Mouse (Mus musculus): Measurements from ENCODE around the gene Sec22b.

Sec22b gene

DNA sequence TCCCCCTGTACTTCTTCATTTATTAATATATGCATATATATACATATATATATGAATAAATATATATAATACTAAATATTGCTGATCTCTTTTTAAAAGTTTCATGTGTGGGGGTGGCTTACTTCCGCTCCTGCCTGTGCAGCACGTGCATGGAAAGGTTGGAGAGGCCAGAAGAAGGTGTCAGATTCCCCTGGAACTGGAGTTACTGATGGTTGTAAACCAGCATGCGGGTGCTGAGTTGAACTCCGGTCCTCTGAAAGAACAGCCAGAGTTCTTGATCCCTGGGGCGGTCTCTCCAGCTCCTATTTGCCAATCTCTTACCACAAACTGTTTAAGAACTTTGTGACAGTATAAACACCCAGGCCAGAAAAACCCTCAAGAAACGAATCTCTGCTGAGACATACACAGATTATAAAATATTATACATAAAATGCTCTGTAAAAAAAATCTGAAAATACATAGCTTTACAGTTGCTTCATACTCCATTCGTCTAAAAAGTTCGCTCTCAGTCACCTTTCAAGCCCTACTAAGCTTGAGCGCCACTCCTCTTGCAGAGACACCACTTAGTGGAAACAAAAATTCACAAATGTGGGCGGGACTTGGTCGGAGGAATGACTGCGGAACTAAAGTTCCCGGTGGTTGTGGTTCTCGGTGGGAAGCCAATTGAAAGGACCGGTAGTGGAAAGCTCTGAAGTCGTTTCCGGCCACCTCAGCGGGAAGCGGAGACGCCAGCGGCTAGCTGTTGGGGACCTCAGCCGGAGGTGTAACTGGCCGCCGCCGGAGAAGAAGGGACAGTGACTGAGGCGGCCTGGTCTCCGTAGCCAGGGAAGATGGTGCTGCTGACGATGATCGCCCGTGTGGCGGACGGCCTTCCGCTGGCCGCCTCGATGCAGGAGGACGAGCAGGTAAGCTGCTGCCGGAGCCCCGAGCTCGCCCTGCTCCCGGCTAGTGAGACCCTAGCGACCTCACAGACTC lies at the start of gene Sec22b:
TSS of gene Sec22b (plus strand) at position 675 of the 975 bp plus-strand sequence.
- peak; percentile 94 for DNase-seq

DNA sequence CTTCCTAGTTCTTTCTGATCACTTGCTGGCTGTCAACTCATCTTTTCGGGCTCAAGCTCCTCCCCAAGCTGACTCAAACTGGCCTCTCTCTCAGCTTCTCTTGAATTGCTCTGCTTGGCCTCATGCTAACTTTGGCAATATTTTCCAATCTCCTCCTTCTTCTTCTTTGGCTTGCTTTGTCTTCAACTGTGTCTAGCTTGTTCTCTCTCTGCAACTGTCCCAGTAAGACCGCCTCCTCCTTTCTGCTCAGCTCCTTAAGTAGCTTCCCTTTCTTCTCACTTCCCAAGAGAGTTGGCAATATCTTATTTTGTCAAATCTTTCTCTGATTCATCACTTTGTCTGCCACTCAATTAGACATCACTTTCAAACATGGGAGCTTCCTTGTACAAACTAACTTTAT lies 49.2 kb upstream of the Sec22b start:
- DNase-seq, result no peak

DNA sequence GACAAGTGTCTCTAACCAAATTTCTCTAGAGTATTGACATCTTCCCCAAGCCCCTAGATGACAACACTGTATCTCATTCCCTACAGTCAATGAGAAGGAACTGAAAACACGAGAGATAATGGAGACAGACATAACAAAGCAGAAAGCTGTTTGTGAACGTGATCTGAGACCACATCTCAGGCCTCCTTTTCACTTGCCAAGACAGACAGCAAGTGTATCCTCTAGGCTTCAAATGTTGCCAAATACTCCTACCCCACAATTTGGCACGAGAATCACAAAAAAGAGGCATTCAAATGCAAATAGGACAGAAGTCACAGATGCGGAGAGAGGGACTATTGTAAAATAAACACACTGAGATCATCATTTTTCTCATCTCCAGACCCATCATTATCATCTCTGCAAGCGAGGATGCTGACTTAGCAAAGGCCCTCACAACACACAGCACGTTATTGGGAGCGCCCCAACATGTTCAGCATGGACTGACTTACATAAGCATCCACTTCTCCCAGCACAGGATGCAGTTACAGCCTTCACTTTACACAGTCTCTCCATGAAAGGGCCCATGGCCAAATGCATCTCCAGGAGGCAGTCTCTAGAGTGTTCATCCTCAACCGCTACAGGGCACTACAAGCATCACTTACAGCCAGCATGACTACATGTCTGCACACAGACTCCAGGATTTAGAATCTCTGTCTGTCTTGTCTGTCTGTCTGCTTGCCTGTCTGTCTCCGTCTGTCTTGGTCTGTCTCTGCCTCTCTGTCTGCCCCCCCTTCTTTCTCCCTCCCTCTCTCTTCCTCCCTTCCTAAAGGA lies 46.2 kb upstream of the Sec22b start:
- no peak for DNase-seq

DNA sequence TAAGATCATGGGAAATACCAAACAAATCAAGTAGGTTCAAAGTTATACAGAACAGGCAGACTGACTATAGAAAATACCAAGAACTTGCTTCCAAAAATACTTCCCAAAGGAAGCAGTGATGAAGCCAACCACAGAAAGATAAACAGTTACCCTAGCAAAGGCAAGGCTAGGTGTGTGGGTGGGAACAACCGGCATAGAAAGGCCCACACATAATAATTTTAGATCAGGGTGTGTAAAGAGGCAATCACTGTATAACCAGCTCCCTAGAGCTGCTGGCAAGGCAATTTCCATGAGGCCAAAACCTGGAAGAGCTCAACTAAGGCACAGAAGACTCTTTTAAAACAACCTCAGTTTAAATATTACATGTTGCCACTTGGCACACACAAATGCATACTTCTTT lies 41.6 kb upstream of the Sec22b start:
- DNase-seq, result no peak

DNA sequence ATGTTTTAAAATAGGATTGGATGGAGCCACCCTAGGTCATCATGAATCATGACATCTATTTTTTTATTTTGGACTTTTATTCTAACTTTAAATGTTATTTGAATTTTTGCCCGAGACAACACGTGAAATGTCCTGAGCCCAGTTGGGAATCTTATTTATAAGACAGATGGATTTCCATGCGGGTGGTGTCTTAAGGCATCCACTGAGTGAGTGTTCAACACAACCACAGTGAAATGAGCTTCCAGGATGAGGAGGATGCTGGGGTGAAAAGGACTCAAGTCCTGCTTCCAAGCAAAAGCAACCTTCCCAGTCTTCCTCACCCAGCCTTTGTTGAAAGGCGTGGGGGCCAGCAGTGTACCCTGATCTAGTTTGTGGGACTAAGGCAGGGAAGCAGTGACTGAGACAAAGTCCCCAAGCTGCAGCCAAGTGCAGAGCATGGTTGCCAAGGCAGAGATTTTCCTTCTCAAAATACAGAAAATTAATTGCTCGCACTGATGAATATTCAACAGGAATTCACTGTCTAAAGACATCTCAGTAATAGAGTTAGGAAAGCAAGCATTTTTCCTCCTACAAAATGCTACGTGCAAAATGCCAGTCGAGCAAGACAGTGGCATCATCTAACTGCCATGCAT lies 40.1 kb upstream of the Sec22b start:
- no peak for DNase-seq

DNA sequence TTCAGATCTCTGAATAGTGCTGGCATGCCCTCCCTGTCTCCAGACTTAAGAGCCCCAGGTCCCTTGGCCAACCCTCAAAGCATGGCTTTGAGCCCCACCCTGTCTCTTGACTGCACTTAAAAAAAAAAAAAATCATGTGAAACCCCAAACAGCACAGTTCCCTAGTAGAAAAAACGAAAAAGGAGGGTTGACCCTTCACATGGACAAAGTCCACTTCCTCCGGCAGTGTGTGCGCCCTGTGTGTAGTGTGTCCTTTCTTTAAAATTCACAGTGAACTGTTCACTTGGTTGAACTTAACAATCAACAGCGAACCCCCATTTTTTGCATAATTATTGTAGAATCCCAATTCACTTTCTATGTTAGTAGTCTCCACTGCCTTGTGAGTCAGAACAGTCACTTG lies 34.3 kb upstream of the Sec22b start:
- DNase-seq, result no peak

DNA sequence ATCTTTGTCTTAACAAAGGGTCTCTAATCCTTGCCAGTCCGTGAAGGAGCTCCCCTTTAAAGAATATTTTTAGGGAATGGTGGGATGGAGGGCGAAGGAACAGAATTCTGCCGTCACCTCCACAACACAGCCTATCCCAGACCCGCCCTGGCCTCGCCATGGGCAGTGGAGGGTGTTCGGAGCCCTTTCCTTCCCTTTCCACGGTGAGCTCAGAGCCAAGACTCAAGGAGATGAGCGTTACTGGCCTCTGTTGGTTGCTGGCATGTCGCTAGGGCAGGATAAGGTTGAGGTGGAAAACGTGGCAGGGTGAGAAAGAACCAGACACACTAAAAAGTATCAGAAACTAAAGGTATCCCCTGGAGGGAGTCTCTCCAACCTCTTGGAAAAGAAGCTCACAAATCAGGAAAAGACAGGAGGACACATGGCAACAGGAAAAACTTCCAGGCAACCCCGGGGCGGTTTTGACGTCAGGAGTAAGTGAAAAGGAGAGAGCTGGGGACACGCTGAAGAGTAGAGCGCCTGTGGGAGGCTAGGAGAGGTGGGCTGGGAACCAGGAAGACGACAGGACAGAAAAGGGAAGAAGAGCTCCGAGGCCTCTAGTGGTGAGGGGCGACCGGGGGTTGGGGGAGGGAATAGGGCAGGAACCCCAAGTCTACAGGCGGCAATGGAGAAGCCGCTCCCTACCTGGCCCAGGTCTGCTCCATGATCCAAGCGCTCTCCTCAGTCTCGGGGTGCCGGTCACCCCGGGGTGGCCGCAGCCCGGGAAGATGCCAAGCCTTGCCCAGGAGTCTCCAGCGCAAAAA lies 33.6 kb upstream of the Sec22b start:
- DNase-seq, result peak; percentile 28

DNA sequence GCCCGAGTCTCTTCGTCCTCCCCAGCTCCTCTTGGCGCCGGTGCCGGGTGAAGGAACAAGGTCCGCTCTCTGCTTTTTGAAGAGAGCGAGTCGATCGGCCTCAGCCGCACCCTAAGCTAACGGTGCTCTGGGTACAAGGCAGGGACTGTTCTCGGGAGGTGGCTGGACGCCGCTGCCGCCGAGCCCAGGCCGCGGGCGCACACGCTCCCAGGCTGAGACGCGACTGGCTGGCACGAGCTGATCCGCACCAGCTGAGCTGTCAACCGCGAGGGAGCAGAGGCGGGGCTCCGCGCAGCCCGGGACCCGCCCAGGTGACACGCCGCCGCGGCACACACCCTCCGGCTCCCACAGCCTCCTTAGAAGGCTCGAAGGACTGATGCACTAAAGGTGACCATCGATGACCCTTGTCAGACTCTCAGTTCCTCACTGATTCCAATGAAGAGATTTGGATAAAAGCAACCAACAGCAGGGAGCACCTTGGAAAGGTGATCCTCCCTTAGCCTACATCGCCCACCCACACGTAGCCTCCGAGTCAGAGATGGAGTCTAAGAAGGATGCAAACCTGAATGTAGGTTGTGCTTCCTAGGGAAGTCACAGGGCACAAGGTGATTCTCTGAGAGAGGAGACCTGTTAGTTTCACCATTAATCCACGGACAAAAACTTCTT lies 32.8 kb upstream of the Sec22b start:
- DNase-seq, result peak; percentile 74

DNA sequence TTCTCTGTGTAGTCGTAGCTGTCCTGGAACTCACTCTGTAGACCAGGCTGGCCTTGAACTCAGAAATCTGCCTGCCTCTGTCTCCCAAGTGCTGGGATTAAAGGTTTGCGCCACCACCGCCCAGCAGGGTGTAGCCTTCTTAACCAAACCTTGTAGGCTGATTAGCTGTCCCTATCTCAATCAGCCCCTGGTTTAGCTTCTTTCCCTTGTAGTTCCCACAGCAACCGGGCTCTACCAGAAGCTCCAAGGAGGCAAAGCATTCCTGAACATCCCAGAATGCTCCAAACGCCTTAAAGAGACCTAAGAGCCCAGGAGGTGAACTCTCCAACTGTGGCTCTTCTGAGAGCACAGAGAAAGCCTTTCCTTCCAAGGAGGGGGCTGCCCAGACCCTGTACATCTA lies 32.3 kb upstream of the Sec22b start:
- no peak for DNase-seq

DNA sequence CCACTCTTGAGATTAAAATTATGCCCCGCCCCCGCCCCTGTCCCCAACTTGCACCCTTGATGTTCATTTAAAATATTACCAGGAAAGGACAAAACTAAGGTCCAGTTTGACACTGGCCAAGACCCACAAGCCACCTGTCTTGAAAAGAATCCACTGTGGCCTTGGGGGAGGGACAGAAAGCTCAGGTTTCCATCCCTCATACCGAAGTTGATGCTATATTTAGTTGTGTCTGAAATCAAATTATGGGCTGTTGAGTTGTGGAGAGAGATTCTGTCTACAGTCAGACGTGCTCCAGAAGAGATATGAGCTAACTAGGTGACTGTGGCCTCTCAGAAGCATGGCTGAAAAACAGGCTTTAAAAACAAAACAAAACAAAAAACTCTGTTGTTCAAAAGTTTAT lies 31.3 kb upstream of the Sec22b start:
- no peak for DNase-seq

DNA sequence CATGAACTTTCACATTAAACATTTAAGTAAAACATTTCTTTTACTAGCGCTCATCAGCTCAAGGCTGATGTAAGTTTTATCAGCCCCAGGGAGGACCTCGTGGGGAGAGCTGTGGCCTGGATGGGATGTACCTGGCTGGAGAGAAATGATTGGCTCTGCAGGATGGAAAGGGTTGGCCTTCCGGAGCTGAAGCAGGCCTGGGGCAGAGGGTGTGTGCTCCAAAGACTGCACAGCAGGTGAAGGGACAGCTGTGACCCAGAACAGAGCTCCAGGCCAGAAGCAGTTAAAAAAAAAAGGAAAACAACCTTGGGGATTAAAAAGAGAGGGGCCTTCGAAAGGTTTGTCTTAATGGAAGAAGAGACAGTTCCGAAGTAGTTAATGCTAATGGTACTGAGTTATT lies 26.2 kb upstream of the Sec22b start:
- peak; percentile 21 for DNase-seq

DNA sequence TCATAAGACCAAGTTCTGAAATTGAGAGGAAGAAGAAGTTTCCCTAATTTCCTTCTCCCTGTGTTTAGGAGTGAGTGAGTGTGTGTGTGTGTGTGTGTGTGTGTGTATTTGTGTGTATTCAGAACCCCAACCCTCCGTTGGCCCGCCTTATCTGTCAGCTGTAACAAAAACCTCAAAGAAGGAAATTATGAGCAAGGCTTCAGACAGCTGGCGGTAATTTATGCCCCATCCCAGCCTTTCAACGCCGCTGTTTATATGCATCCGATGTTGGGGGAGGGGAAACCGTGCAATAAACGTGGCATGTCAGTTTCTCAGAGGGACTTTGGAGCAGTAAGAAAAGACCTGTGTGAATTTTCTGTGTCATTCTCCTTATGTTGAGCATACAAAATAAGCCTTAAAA lies 24.7 kb upstream of the Sec22b start:
- peak; percentile 45 for DNase-seq

DNA sequence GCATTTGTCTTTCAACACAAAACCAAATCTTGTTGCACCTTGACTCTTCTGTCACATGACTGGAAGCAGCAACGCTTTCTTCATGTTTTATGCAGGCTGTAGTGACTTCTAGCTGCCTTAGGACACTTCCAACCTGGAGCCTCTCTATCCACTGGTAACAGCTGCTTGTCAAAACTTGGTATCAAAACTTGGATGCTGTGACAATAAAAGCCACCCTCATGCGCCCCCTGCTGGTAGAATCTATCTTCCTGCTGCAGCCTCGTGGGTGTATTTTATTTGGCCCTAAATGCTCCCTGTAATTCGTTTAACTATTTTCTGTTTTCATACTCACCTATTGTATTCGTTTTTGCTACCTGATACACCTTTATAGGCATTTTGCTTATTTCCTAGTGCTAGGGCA lies 21.8 kb upstream of the Sec22b start:
- DNase-seq, result peak; percentile 84

DNA sequence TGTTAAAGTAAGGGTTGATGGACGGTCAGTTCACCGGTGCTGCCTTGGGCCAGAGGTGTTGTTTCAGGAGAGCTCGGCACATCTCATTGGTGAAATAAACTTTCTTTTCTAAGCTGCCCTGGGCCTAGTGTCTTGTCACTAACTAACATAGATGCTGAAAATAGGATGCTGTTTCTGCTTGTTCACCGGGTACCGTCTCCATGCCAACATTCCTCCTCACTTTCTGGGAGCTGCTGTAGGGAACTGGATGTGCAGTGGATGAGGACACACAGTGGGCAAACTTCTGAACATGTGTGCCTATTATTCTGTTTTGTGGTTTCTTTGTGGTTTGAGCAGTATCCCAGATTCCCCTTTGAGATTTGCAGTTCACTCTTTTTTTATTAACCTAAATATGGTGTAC lies 19.4 kb upstream of the Sec22b start:
- no peak for DNase-seq

DNA sequence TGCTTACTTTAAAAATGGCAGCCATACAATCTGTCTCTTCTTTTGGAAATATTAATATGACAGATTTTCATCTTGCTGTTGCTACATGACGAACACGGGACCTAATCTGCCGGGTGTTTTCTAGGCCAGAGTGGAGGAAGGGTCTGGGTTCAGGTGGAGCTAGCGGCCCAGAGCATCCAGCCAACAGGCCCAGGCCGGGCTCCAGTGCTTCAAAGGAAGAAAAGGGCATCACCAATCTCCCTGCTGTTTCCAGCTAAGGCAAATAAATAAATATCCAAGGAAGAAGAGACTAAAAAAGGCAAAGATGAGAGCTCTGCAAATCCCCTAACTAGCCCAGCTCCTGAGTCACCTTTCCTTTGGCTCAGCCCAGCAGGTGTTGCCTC lies 13.2 kb upstream of the Sec22b start:
- DNase-seq, result no peak

DNA sequence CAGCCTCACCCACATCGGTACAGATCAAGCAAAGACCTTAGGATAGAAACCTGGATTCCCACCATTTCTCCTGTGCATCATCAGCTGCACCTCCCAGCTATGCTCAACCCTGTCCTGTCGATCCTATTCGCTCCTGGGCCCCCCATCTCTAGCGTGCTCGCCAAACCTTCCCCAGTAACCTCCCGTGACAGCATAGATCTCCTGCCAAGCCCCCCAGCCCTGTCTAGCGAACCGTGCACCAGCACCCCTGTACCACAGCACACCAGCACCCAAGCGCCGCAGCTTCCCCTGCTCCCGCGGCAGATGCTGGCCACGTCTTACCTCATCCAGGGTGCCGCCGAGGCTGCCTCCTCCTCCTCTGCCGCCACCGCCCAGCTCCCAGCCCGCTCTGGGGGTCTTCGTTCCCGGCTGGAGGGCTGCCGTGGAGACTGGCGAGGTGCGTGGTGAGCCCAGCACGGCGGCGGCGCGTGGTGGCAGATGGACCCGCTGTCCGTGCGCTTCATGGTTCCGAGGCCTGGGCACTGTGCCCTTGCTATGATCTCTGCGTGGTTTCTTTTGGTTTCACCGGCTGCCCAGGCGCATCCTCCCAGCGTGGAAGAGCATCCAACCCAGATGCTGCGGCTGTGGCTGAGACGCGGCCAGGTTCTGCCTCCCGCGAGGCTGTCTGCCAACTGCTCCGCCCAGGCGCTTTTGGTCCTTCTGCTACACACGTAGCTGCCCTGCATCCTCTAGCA lies 12.7 kb upstream of the Sec22b start, which contains the start of gene Pde4dip:
TSS of gene Pde4dip (minus strand) at position 540 of the 734 bp plus-strand sequence.
- peak; percentile 50 for DNase-seq

DNA sequence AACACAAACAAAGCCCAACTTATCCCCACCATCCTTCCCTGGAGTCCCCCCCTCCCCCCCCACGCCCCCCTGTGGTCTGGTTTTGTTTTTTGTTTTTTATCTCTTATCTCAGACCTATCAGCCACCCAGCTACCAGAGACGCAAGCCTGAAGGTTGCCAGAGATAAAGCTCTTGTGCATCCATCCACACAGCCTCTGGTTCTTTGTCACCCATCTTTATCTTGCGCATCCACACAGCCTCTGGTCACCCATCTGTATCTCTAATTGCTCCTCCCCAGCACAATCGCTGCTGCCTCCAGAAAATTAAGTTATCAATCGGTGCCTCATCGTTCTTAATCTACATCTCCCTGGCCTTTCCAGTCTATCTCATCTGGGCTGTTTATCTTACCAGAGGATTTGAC lies 10.8 kb upstream of the Sec22b start:
- DNase-seq, result no peak

DNA sequence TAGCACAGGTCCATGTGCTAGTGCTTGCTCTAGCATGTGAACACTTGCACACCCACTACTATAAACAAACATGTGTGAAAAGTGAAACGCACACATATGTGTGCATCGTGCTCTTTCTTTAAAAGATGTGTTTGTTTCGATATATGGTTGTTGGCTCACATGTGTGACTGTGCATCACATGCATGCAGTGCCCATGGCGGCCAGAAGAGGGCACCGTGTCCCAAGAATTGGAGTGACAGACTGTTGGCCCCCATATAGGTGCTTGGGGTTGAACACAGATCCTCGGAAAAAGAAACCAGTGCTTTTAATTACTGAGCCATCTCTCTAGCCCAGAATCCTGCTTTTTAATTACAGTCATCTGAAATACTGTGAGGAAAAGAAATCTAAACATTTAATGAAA lies 6.3 kb upstream of the Sec22b start:
- no peak for DNase-seq

DNA sequence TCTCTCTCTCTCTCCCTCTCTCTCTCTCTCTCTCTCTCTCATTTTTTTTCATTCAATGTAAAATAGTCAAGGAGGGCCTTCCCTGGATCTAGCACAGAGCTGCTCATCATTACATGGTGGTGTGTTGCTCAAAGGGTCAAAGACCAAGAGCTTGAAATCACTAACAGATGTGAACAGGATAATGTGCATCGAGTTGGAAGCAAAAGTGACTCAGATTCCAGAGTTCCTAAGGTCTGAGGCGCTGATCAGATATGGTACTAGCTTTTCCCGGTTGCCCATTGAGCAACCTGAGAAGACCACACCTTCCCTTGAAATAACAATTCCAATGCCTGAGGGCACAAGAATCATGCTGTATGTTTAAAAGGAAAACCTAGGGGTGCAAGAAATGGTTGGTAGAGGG lies 2.6 kb upstream of the Sec22b start:
- DNase-seq, result no peak

DNA sequence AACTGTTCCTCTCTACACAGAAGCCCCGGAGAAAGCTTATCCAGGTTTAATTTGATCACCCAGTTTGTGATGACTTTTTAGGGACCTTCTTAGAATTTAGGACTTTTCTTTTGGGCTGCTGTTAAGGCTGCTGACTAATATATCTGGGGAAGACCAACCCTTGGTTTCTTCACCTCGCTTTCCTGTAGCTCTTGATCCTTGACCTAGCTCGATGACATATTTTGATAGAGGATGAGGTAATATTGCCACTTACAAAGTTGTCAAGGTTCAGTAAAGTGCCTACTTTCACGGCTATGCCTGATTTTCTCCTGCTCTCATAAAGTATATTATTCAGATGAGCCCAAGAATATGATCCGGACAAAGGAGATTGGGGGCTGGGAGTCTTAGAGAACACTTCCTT lies 596 bp downstream of the Sec22b start:
- no peak for DNase-seq

DNA sequence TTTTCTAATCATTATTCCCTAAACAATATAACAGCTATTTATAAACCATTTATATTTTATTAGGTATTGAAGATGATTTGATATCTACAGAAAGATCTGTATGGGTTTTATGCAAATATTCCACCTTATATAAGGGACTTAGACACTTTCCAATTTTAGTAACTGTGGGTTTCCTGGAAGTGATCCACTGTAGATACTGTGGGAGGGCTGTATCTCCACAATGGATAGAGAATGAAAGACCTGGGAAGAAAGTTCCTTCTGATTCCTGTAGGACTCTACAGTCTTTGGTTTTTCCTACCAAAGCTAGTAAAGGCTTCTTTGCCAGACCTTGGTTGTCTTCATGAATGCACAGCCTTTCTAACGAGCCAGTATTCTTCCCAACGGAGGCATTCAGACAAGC lies 8.7 kb downstream of the Sec22b start:
- DNase-seq, result no peak

All from embryo, embryonic 11 days (tissue).